Mouse (Mus musculus): Measurements from ENCODE around the gene Tsku.
A peak's percentile ranks its signal among the peaks of the same experiment; 100 is the strongest.

DNA sequence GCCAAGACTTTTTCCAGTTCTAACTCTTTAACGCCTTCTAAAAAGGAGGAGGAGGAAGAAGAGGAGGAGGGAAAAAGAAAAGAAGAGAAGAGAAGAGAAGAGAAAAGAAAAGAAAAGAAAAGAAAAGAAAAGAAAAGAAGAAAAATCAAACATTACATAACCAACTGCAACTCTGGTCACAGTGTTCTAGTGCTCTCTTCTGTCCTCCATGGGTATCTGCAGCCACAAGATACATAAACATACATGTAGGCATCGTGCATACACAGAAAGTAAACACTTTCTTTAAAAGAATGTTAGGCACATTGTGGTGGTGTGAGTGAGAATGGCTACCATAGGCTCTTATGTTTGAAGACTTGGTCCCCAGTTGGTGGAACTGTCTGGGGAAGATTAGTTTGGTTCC lies 46.0 kb downstream of the Tsku start:
- TF ChIP-seq CTCF (IDR thresholded peaks at IDR 0.05; ENCODE audit: low read depth) (peak; percentile 59), EP300 (optimal IDR thresholded peaks at IDR 0.05) (no peak)
